Mouse (Mus musculus) kidney, postnatal 10 days (tissue): ENCODE data around the gene Dclk1.

Source experiments
- DNase-seq: peaks from one replicate; pipeline ENCODE4 v3.0.0; 2021; ENCODE audit warnings: mixed read lengths

Dclk1 gene

DNA sequence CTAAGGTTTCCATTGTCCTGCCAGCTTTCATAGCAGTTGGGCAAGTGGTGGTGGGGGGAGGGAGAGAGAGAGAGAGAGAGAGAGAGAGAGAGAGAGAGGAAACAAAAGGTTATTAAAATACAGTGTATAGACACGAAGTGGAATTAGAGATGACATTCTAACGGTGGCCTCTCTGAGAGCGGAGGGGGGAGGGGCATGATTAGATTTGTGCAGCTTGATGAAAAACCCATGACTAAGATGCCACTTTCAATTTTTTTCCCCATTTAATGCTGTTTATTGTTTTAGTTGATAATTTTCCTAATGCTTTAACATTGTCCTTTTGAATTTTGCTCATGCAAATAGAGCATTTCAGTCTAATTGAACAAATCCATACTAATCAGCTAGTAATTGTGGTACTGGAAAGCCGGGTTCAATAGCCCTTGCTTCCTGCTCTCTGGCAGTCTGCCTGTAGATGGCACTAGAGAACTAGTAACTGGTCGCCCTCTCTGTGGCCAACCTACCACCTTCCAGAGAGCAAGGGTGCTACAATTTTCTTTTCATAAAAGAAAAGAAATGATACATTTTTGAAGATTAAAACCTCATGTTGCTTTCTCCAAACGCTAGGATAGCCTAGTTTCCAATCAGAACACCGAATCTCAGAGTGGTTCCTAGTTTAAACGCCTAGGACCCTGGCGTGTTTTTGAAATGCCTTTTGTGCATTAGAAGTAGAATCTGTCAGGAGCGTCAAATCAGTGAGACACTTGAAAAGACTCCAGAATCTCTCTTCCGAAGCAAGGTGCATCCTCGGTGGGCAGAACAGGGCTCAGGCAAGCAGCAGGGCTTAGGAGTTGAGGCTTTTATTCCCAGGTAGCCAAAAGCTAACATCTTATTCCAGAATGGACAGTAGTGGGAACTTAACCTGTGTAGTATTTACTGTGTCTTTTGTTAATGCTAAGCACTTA lies 278.3 kb downstream of the Dclk1 start:
- peak; percentile 84 for DNase-seq

DNA sequence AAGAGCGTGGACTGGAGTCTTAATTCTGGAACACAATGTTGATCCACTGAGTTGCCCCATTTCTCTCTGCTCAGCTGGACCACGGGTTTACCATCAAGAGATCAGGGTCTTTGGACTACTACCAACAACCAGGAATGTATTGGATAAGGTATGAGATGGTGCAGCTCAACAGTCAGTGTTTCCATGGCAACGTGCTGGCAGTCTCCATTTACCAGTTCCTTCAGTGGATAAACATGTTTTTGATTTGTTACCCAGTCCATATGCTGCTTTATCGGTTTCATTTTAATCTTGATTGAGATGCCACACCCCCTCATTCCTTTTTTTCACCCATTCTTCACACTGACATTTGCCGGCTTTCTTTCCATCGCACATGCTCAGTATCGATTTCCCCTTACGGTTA lies 279.6 kb downstream of the Dclk1 start:
- DNase-seq, result no peak

DNA sequence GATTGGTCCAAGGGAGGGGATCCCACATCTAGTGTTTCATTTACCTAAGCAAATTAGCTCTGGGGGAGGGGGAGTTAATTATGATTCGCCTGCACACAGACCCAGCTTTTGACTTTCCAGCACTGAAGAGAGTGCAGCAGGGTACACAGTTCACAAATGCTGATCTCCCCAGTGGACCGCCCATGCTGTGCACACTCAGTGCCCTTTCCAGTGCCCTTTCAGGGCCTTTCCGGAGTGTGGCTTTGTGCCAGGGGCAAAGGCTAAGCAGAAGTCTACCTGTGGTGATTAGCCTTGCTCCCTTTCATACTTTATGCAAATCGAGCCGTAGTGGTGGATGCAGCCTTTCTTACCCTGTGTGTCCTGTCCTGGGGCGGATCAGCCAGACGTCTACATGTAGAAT lies 281.1 kb downstream of the Dclk1 start:
- DNase-seq, result peak; percentile 51

DNA sequence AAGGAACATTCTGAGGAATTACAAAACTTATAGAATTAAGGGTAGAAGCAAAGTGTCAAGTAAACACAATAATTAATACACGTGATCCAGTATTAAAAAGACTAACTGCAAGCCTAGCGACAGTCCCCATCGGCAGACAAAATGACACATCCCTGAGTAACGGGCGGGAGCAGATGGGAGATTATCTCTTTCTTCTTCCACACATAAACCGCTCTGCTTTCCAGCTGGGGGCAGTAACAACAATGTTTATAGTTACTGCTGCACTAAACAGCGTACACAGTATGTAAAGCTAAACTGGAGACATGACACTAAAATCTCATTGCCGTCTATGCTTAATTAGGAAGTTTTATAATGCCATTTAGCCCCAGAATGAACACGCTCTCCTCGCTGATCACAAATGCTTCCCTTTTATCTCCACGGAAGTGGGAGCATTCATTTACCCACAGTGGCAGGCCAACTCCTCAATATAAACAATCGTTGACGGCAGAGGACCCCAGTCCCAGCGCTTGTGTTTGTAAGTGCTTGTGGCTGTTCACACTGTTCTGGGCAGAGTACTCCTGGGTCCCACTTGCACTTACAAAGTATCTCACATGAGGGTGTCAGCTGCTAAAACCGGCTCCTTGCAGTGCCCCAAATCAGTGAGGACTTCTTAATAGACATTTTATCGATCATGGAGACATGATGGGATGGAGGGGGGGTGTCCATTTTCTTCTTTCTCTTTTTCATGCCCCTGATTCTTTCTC lies 281.7 kb downstream of the Dclk1 start:
- DNase-seq, result no peak

DNA sequence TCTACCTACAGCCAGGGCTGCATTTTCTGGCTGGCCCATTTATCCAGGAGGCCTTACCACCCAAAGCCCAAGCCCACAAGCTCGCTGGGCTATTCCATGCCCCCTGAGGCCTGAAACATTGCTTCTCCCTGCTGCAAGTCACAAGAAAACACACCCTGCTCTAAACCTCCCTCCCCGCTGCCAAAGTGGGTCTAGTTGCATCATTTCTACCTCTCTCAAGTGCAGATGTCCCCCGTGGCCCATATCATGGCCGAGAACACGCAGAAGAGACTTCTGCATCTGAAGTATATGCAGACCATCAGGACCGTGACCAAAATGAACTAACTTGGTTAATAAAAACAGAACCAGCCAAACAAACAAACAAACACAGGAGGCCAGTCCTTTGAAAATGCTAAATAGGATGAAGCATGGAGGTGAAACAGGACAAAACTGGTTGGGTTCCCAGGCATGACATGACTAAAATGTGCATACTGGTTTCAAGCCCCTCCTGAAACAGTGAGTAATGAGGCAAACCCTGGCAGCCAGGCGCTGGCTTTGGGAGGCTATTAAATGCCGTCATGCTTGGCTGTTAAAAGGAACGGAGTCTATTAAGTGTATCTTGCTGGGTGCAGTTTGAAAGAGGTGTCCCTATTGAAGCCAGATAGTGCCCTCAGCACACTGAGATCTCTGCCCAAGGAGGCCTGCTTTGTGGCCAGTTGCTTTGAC lies 282.5 kb downstream of the Dclk1 start:
- no peak for DNase-seq

DNA sequence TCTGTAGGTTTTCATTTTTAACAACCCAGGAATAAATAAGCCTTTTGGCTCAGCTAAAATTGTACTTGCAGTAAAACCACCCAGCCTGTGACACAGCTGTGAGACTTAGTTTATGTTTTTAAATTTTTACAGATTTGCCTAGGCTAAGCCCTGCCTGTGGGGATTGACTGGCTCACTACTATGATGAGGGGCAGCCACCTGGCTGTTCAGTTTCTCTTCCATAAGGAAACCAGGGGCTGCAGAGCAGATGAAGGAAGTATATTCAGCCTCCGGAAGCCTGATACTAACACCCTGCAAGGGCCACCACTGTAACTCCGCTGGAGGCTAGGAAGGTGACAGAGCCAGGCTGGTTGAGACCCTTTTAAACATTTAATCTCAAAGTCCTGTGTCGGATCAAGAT lies 284.3 kb downstream of the Dclk1 start:
- no peak for DNase-seq

DNA sequence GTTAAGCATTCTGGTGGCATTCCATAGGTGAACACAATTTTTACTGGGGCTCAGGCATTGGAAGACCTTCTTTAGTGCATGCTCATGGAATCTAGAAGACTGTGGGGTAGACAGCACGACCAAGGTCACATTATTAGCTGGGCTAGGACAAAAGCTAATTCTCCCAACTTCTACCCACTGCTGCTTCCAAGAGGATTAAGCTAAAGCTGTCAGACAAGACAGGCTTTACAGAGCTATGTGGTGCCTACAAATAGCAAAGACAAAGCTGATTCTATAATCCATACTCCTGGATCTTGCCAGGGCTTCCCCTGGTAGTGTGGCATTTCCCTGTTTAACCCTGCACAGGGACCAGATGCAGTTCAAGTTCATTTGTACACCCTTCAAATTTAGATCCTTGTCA lies 285.4 kb downstream of the Dclk1 start:
- no peak for DNase-seq

DNA sequence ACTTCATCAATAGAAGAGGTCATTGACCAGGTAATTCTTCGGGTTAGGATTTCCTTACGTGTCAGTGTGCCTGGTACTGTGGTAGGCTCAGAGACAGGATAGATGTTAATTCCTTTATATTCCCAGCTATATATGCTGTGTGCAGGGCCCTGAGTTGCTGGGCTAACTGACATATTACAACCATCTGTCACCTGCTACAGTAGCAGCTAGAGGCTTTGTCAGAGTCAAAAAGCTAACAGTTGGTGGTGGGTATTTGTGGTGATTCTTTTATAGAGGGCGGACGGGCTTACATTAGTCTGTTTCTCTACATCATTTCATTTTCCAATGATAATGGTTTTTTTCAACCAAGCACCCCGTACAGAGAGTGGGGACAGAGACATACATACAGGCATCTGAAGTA lies 285.8 kb downstream of the Dclk1 start:
- DNase-seq, result no peak

DNA sequence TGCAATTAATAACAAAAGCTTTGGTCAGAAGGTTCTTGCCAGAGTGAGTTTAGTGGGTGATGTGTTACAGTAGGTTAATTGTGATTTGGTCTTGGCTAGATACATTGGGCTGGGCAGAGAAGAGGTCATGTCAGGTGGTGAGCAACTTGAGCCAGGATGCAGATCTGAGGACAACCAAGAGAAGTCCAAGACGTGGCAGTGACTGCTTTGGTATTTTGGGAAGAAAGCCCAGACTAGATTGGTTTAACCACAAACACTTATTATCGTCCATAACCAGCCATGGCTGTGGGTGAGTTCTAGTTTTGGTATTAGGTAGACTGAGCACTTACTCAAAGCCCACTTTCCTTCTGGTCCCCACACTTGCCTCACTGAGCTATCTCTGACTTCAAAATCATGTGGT lies 287.2 kb downstream of the Dclk1 start:
- no peak for DNase-seq

DNA sequence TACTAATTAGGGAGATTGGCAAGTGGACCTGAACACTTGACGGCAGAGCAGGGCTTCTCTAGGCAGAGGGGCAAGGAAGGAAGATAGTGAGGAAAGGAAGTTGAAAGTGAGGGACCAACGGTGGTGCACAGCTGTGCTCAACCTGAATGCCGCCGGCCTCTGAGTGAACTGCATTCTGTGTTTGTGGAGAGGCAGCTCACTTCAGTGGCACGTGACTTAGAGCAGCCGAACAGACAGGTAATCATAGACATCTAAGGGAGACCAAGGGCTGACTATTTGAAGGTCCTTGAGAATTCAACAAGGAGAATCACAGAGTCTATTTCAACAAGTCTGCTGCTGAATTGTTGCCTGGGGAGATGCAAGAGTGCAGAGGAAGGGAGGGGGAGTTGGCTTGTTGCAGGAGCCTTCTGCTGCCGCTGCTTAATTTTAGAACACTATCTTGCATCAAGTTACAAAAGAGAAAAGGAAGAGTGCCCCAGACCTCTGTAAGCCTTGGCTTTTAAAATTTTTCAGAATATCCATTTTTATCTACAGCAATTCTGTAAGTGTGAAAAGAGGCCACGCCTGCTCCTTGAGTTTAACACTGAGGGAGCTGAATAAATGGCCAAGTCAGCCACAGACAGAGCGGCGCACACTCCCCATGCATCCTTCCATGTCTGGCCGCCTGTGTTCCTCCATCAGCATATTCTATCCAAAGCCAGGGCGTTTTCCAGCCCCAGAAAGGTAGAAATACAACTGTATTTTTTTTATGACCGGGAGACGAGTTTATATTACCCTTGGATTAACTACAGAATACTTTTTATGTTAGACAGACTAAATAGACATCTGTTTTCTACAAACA lies 289.3 kb downstream of the Dclk1 start:
- no peak for DNase-seq

DNA sequence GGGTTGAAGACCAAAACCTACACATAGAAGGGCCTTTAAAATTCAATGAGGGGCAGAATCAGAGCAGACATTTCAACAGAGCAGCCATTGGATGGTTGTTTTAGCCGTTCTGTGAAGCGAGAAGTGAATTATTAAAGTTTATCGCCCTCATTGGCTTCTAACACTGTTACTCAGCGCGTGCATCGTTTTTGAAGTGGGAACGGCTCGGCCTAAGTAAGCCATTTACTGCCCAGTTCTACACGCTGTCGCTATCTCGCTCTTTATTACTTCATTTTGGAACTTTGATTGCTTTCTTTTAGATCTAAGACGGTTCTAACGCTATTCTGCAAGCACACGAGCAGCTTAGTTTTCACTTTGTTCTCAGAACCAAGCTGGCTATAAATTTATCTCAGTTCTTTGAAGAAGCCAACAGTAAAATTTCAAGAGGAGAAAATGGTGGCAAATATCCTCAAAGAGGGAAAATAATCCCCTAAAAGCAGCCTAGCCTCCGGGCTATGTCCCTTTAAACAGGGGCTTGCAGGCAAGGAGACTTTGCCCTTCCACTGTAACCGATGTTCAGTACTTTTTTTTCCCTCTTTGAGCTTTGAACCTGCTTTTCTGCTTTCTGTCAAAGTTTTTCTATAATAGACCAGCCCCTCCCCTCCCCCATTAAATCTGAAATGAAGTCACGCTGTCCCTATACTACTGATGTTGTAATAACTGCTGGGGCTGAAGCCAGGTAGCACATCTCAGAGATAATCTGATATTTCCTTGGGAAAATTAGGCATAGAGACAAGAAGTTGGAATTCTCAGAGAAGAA lies 290.2 kb downstream of the Dclk1 start:
- no peak for DNase-seq

DNA sequence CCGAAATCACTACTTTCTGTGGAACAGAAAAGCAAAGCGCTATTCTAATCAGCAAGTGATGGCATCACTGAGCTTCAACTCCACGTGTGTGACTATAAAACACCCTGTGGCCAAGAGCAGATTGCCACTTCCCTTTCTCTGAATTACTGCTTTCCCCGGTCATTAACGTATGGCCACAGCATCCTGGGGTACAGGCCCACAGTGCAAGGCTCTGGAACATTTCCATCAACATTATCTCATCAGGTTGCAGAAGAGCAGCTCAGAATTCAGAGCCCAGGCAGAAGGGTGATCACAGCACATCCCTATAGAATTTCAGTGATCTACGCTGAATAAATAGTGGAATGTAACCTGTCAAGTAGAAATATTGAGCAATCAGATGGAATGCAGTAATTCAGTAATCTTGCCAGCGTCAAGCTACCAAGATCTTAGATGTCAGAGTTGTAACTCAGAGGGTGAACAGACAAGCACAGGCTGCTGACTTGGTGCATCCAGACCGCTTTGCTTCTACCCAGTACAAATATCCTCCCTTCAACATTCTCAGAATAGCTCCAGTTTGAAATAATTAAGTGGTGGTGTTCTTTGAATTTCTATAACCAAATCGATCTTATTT lies 293.5 kb downstream of the Dclk1 start:
- DNase-seq, result no peak

DNA sequence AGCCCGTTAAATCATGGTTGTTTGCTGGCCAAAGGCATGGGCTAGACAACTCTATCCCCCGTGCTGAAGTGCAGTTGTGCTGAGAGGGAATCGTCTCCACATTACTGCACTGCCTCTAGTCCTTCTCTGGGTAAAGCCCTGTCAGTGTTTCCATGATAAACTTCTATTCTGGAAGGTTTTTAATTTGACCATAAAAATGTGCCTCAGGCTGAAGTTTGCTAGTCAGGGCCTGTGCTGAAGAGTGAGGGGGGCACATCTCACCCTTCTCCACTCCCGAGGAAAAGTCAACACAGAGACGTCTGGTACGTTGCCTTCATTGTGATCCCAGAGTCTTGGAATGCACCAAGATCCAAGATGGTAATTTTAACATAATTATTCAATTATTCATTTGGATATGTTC lies 294.7 kb downstream of the Dclk1 start:
- DNase-seq, result no peak

DNA sequence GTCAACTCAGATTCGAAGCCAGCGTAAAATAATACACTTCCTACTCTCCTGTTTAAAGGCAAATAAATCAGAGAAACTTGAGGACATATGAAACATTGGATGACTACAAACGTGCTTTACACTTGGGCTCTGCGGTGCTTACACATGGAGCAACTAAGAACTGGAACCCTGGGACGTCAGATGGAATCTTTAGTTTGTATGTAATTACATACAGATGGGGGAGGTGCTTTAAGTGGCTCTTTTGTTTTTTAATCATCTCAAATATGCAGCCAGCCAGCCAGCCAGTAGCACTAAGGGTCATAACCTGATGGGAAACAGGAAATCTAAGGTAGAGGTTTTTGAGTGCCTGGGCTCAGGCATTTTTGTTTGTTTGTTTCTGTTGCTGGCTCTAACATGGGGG lies 295.6 kb downstream of the Dclk1 start:
- DNase-seq, result no peak

DNA sequence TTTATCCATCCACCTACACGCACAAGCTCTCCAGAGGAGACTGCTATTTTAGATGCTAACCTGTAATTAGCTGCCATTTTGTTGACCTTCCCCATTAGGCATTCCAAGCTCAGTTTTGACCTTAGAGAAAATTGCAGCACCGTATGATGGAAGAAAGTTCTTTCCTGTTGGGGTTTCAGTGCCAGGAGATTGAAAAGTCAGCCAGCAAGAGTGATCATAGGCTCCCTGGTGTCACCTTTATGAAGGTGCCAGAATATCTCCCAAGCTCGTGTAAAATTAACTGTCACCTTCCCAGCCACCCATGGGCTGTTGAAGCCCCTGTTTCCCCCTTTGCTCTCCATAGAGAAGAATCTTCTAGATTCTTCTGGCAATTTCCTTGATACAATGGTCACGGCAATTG lies 297.2 kb downstream of the Dclk1 start:
- no peak for DNase-seq

DNA sequence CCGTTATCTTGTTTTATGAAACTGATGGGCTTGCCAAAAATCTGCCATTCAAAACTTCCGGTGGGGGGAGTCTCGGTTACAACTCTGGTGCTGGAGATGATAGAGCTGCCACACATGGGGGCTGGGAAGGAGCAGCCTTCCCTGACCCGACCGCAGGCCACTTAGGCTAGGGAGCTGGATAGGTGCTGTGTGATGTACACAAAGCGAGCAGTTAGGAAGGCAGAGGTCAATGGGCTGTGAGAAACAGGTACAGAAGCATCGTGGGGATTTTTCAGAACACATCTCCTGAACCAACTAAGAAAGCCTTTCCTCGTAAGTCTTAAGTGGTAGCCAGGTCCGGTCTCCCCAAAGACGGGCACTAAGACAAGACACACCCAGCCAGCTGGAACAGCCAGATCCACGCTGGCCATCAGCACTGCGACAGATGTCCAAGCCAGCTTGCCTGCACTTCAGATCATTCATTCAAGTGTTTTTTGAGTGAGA lies 297.7 kb downstream of the Dclk1 start:
- peak; percentile 42 for DNase-seq

DNA sequence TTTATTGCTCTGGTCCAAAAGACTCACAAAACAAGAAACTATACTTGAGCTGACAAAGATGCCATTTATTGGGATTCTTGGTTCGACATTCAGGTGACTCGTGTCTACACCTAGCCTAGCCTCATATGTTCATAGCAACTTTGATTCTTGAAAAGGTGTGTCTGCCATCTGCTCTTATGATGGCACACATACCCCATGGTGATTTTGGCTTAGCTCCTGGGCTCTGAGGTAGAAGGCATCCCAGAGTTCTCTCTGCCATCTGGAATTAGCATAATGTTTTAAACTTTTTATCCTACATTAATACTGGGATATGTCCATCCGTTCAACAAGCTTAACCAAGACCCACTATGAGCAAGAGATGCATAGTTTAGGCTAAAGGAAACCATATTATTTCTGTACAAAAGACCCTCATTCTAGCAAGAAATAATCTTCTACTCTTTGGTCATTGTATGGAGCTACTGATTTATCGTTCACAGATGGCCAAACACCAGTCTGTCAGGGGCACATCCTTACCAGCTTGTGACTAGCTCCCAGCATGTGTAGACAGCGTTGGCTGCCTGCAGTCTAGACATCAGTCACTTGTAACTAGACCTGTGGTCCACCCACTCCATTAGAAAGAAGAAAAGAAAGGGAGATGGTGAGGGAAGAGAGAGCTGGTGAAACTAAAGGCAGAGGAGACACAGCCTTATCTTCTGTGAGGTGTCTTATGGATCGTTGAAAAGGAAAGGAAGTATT lies 298.4 kb downstream of the Dclk1 start:
- DNase-seq, result no peak

DNA sequence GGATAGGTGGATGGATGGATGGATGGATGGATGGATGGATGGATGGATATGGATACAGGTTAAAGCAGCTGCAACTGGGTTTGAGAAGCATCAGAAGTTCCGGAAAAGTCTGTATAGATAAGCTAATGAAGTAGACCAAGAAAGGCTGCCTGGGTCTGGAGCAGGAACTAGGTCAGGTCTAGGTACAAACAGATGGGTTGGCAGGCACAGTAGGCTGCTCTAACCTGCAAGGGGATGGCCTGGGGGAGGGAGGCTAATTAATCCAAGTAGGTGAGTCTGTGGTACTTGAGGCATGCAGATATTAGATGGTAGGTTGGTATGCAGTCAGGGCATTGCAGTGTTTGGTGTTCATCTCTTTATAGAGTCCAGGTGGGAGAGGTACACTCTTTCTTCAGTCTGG lies 299.6 kb downstream of the Dclk1 start:
- no peak for DNase-seq

DNA sequence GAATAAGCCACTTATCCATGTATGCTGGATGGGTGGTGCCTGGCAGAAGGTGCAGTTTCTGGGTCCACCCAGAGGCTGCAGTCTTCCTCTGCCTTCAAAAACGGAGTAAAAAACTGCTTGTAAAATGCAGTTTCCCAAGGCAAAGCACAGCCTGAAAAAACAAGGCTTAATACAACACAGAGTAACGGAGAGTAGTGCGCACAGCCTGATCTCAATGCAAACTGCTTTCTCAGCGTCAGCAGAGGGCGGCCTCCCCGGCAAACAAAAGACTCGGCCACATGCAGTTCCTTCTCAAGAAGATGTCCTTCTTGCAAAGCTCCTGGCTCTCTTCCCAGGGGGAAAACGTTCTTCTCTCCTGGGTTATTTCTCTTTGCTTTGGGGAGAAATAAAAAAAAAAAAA lies 300.1 kb downstream of the Dclk1 start:
- peak; percentile 68 for DNase-seq

DNA sequence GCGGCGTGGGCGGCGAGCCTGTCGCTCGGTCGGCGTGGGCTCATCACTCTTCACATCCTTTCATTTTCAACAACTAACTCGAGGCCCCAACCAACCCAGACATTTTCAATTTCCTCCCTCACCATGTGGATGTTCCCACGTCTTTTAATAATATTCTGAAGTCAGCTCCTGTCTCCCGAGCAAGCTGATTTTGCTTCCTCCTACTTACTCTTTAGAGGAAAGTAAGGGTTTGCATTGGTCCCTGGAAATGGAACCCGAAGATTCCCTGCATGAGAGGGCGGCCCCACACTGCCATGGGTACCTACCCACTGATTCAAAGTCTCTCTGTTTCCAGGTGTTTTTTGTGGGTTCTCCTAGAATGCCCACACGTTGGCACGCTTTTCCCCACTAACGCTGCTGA lies 300.8 kb downstream of the Dclk1 start:
- DNase-seq, result no peak
